Mouse (Mus musculus) spleen, adult 10 weeks (tissue): ENCODE measurements around the gene Psmd9. TPM values are rescaled to one million over a fixed set of nuclear protein-coding genes. Genes with fewer than 3 reads are reported as not detected.

Experiments
- polyA plus RNA-seq: library from polyadenylated mRNA; stranded (reverse); fragments of 350-450 nt; fragmentation: Illumina TruSeq; extraction: RNeasy Lipid Tissue Mini Kit (QIAGEN cat#74804); gene quantifications from one replicate; pipeline ENCODE4 v1.2.3, GENCODE M21; 2015; ENCODE audit warnings: low replicate concordance; ENCODE audit not compliant: insufficient read depth

Psmd9 gene
- 8.7 TPM for polyA plus RNA-seq

GRCm38 (mm10) chr5:123169284-123169683 is at the start of gene Psmd9:
Psmd9 (plus strand) TSS chr5:123169413.

GRCm38 (mm10) chr5:123132308-123133071 is 36.7 kb upstream of the Psmd9 start, which contains the start of gene Rhof:
Rhof (minus strand) TSS chr5:123132692.

GRCm38 (mm10) chr5:123142161-123143157 is 26.8 kb upstream of the Psmd9 start, which contains the start of gene Setd1b:
Setd1b (plus strand) TSS chr5:123142193.

GRCm38 (mm10) chr5:123182651-123183050 is 13.4 kb downstream of the Psmd9 start, which contains the start of gene Hpd:
Hpd (minus strand) TSS chr5:123182727.

GRCm38 (mm10) chr5:123251834-123252233 is 82.6 kb downstream of the Psmd9 start, which contains the start of gene Wdr66:
Wdr66 (plus strand) TSS chr5:123252102.

Other genes starting within 250 kb of the Psmd9 start
- 37.9 TPM for gene Kdm2b, start 179.6 kb upstream of the Psmd9 start, polyA plus RNA-seq
- 5.3 TPM for gene Orai1, start 154.3 kb upstream of the Psmd9 start, polyA plus RNA-seq
- not detected for gene Morn3, start 122.4 kb upstream of the Psmd9 start, polyA plus RNA-seq
- 8.3 TPM for gene Tmem120b, start 101.0 kb upstream of the Psmd9 start, polyA plus RNA-seq
- gene Rhof, start 36.7 kb upstream of the Psmd9 start, polyA plus RNA-seq, result 49.0 TPM
- gene Setd1b, start 27.2 kb upstream of the Psmd9 start, polyA plus RNA-seq, result 16.1 TPM
- gene Hpd, start 13.3 kb downstream of the Psmd9 start, polyA plus RNA-seq, result not detected
- gene Wdr66, start 82.7 kb downstream of the Psmd9 start, polyA plus RNA-seq, result 5.5 TPM
- gene Bcl7a, start 174.4 kb downstream of the Psmd9 start, polyA plus RNA-seq, result 25.6 TPM
- gene Mlxip, start 225.4 kb downstream of the Psmd9 start, polyA plus RNA-seq, result 83.7 TPM